Mouse (Mus musculus): Measurements from ENCODE around the gene Ston2.

The Ston2 gene

GRCm38 (mm10) chr12:91787959-91788437, at the start of gene Ston2:
TSS of gene Ston2 (minus strand) at chr12:91788387.
- no peak for ATAC-seq (ENCODE audit: low TSS enrichment)

- no peak for ATAC-seq (ENCODE audit: low TSS enrichment)
Observed at GRCm38 (mm10) chr12:91837401-91838065, 49.3 kb upstream of the Ston2 start.

GRCm38 (mm10) chr12:91833939-91834333, 45.7 kb upstream of the Ston2 start:
- no peak for ATAC-seq (ENCODE audit: low TSS enrichment)

- no peak for ATAC-seq (ENCODE audit: low TSS enrichment)
Observed at GRCm38 (mm10) chr12:91833237-91833938, 45.2 kb upstream of the Ston2 start.

- no peak for ATAC-seq (ENCODE audit: low TSS enrichment)
Observed at GRCm38 (mm10) chr12:91831410-91831809, 43.2 kb upstream of the Ston2 start.

- no peak for ATAC-seq (ENCODE audit: low TSS enrichment)
Observed at GRCm38 (mm10) chr12:91820461-91820860, 32.3 kb upstream of the Ston2 start.

GRCm38 (mm10) chr12:91818726-91819125, 30.5 kb upstream of the Ston2 start:
- ATAC-seq (ENCODE audit: low TSS enrichment), result no peak

- peak; percentile 85 for ATAC-seq (ENCODE audit: low TSS enrichment)
Observed at GRCm38 (mm10) chr12:91815990-91816389, 27.8 kb upstream of the Ston2 start.

- no peak for ATAC-seq (ENCODE audit: low TSS enrichment)
Observed at GRCm38 (mm10) chr12:91815552-91815951, 27.4 kb upstream of the Ston2 start.

GRCm38 (mm10) chr12:91808911-91809310, 20.7 kb upstream of the Ston2 start:
- no peak for ATAC-seq (ENCODE audit: low TSS enrichment)

- no peak for ATAC-seq (ENCODE audit: low TSS enrichment)
Observed at GRCm38 (mm10) chr12:91807761-91808160, 19.6 kb upstream of the Ston2 start.

GRCm38 (mm10) chr12:91807095-91807494, 18.9 kb upstream of the Ston2 start:
- ATAC-seq (ENCODE audit: low TSS enrichment), result no peak

GRCm38 (mm10) chr12:91804262-91804661, 16.1 kb upstream of the Ston2 start:
- no peak for ATAC-seq (ENCODE audit: low TSS enrichment)

- peak; percentile 93 for ATAC-seq (ENCODE audit: low TSS enrichment)
Observed at GRCm38 (mm10) chr12:91803207-91803932, 15.2 kb upstream of the Ston2 start.

GRCm38 (mm10) chr12:91802586-91803206, 14.5 kb upstream of the Ston2 start:
- ATAC-seq (ENCODE audit: low TSS enrichment), result no peak

- no peak for ATAC-seq (ENCODE audit: low TSS enrichment)
Observed at GRCm38 (mm10) chr12:91800861-91801385, 12.7 kb upstream of the Ston2 start.

GRCm38 (mm10) chr12:91799821-91800335, 11.7 kb upstream of the Ston2 start:
- ATAC-seq (ENCODE audit: low TSS enrichment), result no peak

- no peak for ATAC-seq (ENCODE audit: low TSS enrichment)
Observed at GRCm38 (mm10) chr12:91799379-91799773, 11.2 kb upstream of the Ston2 start.

GRCm38 (mm10) chr12:91798720-91799378, 10.7 kb upstream of the Ston2 start:
- no peak for ATAC-seq (ENCODE audit: low TSS enrichment)

- ATAC-seq (ENCODE audit: low TSS enrichment), result no peak
Observed at GRCm38 (mm10) chr12:91796774-91797173, 8.6 kb upstream of the Ston2 start.

GRCm38 (mm10) chr12:91793266-91793665, 5.1 kb upstream of the Ston2 start:
- no peak for ATAC-seq (ENCODE audit: low TSS enrichment)

All from frontal cortex, adult (tissue).